Mouse (Mus musculus) heart, postnatal 0 days (tissue): ENCODE results near the gene Myo5a.

ENCODE experiments used
- CTCF ChIP-seq: IDR thresholded peaks from 2 replicates; pipeline ENCODE4 v1.5.1; 2016; ENCODE audit warnings: antibody characterized with exemption, control low read depth, low read depth
- EP300 ChIP-seq: IDR thresholded peaks from 2 replicates; pipeline ENCODE4 v1.6.1; 2016; ENCODE audit warnings: antibody characterized with exemption, low read depth

DNA sequence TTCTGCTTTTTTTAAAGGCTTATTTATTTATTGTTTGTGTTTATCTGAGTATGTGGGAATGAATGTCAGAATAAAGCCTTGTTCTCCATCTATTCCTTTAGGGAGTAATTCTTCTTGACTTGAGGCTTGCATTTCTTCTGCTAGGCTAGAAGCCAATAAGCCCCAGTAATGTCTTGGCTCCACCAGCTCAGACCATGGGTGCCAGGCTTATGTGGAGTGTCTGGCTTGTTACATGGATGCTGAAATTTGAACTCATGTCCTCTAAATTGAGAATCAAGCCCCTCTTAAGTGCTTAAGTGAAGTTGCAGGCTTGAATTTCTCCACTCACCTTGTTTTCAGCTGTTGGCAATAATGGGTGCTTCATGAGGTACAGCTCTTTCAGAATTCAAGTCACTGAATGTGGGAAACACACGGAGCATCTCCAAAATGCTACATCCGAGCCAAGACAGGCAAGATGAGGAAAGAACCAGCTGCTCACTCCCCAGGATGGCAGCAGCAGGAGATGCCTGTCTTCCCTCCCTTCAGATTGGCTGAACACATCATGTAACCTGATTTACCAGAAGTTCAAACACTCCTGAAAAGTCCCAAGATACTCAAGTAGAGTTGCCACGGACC, 116.9 kb downstream of the Myo5a start:
- TF ChIP-seq CTCF = no peak
- TF ChIP-seq EP300 = no peak
